Mouse (Mus musculus): ENCODE measurements at regions not wholly inside any gene's neighbourhood (a gene's known extent, or its start where the extent isn't known, plus 50 kb on each side); places are given as distances from the start of the nearest gene placed in this dataset.

GRCm38 (mm10) chr12:26754611-26755010 lies 285.6 kb downstream of the Cmpk2 start:
- intact Hi-C loops (cut with DNase I): no loop called here

GRCm38 (mm10) chr12:26734558-26734897 lies 265.5 kb downstream of the Cmpk2 start:
- no peak for DNase-seq (ENCODE audit: low spot score in 2 of 2)
- intact Hi-C loops (cut with DNase I): no loop called here

More at GRCm38 (mm10) chr12:26754611-26755010, 285.6 kb downstream of the Cmpk2 start:
- no peak for DNase-seq (ENCODE audit: low spot score in 2 of 2)

DNA sequence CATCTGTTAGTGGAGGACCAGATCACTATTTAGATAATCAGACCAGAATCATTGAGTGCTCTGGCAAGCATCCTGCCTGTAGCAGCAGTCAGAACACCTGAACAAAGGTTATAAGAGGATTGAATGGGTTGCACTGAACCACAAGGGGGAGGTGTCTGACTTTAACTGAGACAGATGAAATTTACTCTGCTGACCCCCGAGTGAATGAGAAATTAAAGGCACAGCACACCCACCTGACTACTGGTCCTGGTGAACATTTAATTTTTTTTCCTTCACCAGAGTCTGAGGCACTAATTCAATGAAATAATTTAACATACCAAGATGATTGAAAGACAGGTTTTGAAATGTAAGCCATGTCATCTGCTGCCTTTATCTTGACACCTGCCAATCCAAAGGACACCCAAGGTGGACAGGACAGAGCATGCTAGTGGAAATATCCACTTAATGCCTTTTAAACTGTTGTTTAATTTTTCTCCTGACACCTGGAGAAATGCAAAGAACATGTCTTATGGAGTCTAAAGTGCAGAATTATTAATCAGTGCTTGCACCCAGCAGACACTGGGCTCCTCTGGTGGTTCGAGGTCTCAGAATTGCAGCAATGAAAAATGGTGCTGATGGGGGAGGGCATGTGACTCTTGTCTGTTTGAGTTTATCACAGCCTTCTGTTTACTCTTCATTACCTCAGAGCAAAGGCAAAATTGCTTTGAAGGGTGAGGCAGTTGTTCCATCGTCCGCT lies 265.0 kb downstream of the Cmpk2 start:
- intact Hi-C loops (cut with DNase I): no loop called here

GRCm38 (mm10) chr12:26723399-26723798 lies 254.4 kb downstream of the Cmpk2 start:
- no peak for DNase-seq (ENCODE audit: low spot score in 2 of 2)
- intact Hi-C loops (cut with DNase I): no loop called here

More for the DNA sequence above, 265.0 kb downstream of the Cmpk2 start:
- no peak for DNase-seq (ENCODE audit: low spot score in 2 of 2)

GRCm38 (mm10) chr12:26698838-26699237 lies 229.8 kb downstream of the Cmpk2 start:
- intact Hi-C loops (cut with DNase I): no loop called here
- peak in 1 of 2 experiments; percentile 28 for DNase-seq (ENCODE audit: low spot score in 2 of 2)

GRCm38 (mm10) chr12:26688048-26688447 lies 219.0 kb downstream of the Cmpk2 start:
- DNase-seq (ENCODE audit: low spot score in 2 of 2): no peak
- intact Hi-C loops (cut with DNase I): no loop called here

- intact Hi-C loops (cut with DNase I): no loop called here
- DNase-seq (ENCODE audit: low spot score in 2 of 2): no peak
Observed at GRCm38 (mm10) chr12:26680568-26680947, 211.6 kb downstream of the Cmpk2 start.

- intact Hi-C loops (cut with DNase I): no loop called here
- DNase-seq (ENCODE audit: low spot score in 2 of 2): peak in 1 of 2 experiments; percentile 8
Observed at GRCm38 (mm10) chr12:26679887-26680567, 211.0 kb downstream of the Cmpk2 start.

DNA sequence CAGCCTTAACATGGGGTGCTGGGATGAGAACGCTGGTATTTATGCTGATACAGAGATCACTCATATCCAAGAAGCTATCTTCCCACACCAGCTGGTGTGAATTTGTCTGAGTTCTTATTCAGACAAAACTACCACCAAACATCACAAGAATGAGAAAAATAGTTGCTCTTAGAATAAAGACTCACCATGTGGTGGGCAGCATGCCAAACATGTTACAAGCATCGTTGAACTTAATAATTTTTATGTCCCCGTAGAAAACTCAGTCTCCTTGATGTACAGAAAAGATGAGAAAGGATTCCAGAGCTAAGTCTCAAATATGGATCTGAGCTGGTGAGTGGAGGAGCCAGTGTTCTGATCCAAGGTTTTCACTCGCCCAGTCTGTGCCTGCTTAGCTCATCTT lies 196.5 kb downstream of the Cmpk2 start:
- intact Hi-C loops (cut with DNase I): no loop called here
- DNase-seq (ENCODE audit: low spot score in 2 of 2): peak in 1 of 2 experiments; percentile 6

GRCm38 (mm10) chr12:26654251-26654650 lies 185.2 kb downstream of the Cmpk2 start:
- intact Hi-C loops (cut with DNase I): no loop called here
- DNase-seq (ENCODE audit: low spot score in 2 of 2): no peak

DNA sequence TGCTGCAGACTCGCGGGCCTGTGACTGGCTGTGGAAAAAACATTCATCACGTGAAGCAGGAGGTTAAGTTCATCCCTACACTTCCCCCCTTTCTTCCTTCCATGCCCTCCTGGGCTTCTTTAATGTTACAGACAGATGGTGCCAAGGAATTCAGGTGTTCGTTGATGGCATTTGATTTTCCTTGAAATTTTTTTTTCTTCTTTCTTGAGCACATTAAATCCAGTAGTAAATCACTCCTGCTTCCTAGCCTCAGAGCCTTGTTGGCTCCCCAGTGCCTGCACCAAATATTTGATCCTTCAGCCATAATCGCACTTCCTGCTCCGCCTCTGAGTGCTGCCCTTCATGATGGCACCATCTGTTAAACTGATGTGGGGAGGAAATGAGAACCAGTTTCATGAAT lies 184.8 kb downstream of the Cmpk2 start:
- intact Hi-C loops (cut with DNase I): no loop called here
- no peak for DNase-seq (ENCODE audit: low spot score in 2 of 2)

- intact Hi-C loops (cut with DNase I): no loop called here
- no peak for DNase-seq (ENCODE audit: low spot score in 2 of 2)
Observed at GRCm38 (mm10) chr12:26646141-26646540, 177.1 kb downstream of the Cmpk2 start.

GRCm38 (mm10) chr12:26635665-26636241 lies 166.7 kb downstream of the Cmpk2 start:
- intact Hi-C loops (cut with DNase I): no loop called here
- no peak for DNase-seq (ENCODE audit: low spot score in 2 of 2)

GRCm38 (mm10) chr12:26635253-26635652 lies 166.2 kb downstream of the Cmpk2 start:
- intact Hi-C loops (cut with DNase I): no loop called here
- no peak for DNase-seq (ENCODE audit: low spot score in 2 of 2)

DNA sequence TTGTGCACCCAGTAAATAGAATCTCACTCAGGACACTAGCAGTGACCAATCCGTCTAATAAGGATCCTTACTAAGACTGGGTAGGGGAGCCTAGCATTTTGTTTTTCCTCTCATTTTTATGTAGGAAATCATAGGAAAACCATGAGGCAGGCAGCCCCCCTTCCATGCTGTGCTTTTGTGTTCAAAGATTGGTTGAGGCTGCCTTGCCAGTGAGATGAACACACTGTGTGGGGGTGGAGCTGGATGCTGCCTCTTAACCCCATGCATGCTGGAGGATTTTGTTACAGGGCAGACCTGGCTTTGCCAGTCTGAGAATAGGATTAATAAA lies 162.8 kb downstream of the Cmpk2 start:
- intact Hi-C loops (cut with DNase I): no loop called here
- peak in 1 of 2 experiments; percentile 29 for DNase-seq (ENCODE audit: low spot score in 2 of 2)

- no peak for DNase-seq (ENCODE audit: low spot score in 2 of 2)
- intact Hi-C loops (cut with DNase I): no loop called here
Observed at GRCm38 (mm10) chr12:26631111-26631794, 162.2 kb downstream of the Cmpk2 start.

DNA sequence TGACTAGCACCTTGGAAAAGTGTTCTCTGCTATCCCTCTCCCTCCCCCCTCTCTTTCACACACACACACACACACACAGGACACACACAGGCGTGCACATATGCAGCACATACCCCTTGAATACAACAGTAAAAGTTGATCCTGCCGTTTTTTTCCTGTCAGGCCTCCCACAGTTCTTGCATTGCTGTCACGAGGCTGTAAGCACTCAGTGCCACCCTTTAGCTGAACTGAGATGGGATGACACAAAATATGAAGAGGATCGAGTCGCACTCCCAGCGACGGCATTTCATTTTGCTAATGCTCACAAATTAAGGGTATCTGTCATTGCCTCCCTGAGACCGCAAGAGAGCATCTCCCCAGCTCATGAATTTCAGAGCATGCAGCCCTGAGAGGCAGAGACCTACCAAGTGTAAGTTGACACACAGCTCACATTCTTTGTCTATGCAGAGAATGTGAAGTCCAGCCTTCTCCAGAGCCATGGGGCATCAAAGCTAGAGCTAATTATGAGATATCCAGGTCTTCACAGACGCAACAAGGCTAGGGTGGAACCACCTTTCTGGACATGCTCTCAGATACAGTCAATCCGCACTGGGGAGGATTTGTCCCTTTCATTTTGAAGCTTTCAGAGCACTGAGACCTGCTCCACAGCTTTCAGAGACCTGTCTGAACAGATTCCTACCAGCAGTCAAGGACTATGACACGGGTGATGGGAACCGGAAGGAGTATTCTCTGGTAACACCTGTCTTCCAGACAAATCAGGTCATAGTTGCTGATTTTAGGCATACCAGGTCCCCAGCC lies 152.3 kb downstream of the Cmpk2 start:
- intact Hi-C loops (cut with DNase I): no loop called here
- peak; percentile 12 to 33 for DNase-seq (ENCODE audit: low spot score in 2 of 2)

DNA sequence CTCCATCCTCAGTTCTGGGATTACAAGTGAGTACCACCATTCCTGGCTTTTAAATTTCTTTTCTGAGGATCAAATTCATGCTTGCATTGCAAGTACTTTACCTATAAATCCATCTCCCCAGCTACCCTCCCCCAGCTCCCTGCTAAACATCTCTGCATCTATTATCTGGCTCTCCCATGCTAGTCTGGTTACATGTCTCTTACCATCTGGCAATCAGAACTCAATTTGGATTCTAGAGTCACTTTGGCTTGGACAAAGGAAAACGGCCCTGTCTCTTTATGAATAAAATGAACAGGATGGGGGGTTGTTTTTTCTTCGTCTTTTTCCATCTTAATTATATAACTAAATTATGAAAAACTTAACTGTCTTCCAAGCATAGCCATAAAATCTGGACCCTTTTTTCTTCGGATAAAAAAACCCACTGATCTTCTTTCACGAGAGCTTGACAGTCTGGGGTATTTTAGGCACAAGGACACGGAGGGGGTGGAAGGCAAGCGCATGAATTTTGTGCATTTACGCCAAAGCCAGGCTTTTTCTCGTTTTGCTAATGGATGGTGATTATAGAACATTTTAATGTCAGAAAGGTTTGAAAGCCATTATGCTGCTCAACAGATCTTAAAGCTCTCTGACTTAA lies 151.6 kb downstream of the Cmpk2 start:
- peak; percentile 49 to 64 for DNase-seq (ENCODE audit: low spot score in 2 of 2)
- intact Hi-C loops (cut with DNase I): no loop called here

- intact Hi-C loops (cut with DNase I): no loop called here
- DNase-seq (ENCODE audit: low spot score in 2 of 2): no peak
Observed at GRCm38 (mm10) chr12:26617969-26618368, 149.0 kb downstream of the Cmpk2 start.

Measured in left cerebral cortex, postnatal 14 days (tissue).